Mouse (Mus musculus): ENCODE results near the gene Atf3.
A peak's percentile ranks its signal among the peaks of the same experiment; 100 is the strongest.

The Atf3 gene

DNA sequence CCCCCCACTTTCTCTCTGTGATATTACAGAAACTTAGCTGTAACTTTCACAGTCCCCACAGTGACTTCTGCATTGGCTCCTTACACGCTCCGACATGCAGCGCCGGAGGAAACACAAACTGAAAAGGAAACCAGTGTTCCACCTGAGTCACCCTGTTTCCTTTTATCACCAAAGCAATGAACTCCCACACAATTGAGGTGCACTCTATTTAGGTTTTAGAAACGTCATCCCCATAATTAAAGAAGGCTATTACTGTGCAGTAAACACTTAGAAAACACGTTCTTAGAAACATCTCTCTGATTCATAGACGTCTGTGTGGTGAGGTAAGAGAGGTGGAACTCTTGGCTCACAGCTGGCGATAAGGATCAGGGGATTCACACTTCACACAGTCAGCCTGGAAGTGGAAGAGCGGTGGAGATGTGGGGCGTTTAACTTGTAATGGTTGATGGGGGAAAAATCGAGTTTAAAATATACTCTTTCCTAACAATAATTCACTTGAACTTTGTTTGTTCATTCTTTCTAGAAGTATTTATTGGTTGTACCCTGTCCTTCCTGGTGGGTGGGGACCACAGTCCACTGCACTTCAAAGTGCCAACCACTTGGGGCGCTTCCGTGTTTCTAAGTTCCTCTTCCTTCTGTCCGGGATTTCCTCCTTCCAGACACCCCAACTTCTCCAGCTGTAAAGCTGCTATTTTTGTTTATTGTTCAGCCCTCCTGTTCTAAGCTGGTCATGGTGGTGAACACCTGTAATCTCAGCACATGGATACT lies 24.0 kb downstream of the Atf3 start:
- peak; percentile 46 for DNase-seq (ENCODE audit: low read depth, low spot score)

DNA sequence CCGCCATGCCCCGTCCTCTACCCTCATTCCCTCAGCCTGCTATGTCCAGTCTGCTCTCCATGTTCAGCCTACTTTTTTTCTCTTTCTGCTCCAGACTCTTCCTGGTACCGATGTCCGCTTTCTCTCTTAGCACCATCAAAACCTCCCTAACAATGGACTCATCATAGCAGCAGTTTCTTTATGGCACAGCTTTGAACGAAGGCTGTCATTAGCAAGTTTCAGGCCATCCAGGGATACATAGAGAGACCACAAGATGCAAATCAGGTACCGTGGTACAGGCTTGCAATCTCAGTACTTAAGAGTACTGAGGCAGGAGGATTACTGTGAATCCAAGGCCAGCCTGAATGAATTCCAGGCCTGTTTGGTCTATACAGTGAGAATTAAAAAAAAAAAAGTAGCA lies 25.1 kb downstream of the Atf3 start:
- no peak for DNase-seq (ENCODE audit: low read depth, low spot score)

DNA sequence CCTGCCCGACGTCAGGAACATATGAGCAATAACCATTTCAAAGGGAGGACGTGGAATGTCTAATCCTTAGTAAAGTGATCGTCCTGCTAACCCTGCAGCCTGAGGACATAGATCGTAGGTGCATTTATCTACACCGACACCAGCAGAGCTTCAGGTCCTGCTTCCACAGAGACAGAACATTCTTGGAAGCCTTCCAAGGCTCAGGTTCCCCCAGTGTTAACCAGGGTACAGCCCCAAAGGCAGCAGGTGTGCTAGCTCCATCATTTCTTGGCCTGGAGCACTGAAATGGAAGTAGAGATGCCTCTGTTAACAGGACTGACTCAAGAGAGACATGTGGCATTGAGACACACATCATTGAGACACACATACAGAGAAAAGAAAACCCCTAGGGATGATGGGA lies 25.6 kb downstream of the Atf3 start:
- no peak for DNase-seq (ENCODE audit: low read depth, low spot score)

DNA sequence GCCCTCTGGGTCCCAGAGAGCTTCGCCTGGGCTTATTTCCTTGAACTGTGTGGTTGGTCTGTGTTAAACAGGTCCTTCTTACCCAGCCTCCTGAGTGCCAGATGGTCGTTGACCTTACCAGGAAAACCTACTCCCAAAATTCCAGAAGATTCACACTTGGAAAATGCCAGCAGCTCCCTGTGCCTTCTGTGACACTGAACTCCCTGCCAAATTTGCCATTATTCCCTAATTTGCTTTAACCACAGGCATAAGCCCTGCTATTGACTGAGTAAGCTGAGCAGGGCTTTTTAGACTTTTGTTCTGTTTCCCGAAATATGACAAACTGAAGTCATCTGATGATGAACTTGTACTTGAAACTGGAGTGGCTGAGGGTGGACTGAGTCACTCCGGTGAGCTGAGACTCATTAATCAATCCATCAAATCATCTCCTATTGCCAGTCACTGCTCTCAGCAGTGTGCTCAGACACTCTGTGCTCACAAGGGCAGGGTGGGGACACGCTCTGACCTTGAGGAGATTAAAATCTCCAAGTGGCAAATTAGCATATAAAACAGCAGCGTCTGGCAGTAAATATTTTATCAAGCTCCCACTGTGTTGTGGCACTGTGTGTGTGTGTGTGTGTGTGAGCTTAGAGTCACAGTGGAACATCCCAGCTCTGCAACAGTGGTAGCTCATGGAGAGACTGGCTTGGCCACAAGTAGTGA lies 28.0 kb downstream of the Atf3 start:
- peak; percentile 65 for DNase-seq (ENCODE audit: low read depth, low spot score)

DNA sequence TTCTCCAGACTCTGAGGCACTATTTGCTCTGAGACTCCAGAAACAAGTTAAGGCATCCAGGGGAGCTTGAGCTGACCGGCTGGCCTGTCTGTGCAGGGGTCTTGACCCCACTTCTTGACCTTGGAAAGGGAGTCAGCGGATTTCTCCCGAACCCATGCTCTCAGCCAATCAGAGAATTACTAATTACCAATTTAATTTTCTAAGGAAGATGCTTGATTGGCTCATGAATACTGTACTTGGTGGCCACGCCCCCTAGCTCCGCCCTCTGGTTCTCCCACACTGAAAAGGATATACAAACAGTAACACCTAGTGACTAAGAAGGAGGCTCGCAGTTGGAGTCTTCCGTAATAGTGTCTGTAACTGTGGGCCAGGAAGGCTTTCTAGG lies 31.5 kb downstream of the Atf3 start:
- DNase-seq (ENCODE audit: low read depth, low spot score) = peak; percentile 70

DNA sequence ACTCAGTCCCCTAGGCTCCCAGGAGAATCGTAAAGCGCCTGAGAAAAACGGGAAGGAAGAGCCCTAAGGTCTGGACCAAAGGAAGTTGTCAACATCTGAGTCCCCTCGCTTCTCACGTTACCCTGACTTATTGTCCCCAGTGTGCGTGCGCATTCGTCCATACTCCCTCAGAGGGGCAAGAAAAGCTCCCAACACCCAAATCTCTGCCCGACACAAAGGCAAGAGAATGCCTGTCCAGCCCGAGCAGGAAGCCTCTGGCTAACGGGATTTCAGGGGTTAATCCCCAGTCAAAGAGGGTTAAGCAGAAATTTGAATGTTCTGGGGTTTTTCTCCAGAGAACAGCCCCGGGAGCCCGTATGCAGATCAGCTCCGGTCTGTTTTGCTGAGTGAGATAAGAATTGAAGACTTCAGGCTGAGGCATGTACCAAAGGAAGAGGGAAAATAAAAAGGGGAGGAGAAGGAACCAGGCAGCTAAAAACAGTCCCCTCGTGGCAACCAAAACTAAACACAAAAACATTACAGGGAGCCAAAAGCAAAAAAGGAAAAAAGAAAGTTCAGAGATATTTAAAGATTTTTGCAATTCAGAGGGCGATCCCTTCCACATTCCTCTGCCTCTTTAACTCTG lies 32.0 kb downstream of the Atf3 start:
- DNase-seq (ENCODE audit: low read depth, low spot score) = no peak

DNA sequence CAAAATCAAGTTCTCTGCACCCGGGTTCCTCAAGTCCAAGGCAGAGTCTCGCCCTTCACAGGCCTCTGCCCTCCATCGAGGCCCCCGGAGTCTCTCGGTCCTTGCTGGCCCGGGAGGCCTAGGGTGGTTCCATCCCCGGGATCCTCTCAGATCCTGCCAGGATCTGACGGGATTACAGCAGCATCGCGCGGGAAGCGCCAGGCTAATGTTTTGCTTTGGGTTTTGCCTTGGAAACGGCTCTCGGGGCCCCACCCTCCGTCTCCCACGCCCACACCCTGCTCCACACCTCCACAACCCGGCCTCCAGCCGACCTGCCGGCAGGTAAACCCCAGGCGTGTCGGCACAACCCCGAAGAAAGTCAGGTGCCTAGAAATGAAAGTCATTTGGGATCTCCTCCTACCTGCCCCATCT lies 33.0 kb downstream of the Atf3 start:
- DNase-seq (ENCODE audit: low read depth, low spot score) = peak; percentile 76

DNA sequence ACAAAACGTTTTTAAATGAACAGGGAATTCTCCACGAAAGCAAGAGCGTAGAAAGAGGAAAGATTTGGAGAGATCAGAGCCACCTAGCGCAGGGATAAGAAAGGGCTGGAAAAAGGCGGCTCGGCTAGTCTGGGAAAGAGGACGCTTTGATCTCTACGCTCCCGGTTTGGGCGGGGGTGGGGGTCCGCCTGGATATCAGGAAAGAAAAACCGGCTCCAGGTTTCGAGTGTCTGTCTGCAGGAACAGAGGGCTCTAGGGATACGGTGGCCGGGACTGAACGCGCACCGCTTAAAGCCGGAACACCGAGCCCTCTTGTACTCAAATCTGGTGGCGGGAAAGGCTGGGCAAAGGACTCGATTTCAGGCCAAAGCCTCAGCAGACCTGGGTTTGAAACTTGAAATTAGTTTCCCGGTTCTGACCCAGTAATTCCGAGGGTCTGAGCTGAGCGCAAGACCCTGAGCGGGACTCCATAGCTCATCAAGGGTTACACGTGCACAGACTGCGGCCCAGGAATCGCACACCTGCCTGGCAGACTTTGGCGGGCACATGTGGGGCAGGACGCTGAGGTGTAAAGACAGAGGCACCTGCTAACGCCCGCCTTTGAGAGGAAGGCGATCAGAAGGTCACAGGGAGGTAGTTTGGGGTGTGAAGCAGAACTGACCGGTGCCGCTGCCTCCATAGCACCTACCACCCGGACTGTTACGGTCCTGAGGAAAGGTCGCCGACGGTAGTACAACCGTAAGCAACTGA lies 33.6 kb downstream of the Atf3 start:
- peak; percentile 55 for DNase-seq (ENCODE audit: low read depth, low spot score)

DNA sequence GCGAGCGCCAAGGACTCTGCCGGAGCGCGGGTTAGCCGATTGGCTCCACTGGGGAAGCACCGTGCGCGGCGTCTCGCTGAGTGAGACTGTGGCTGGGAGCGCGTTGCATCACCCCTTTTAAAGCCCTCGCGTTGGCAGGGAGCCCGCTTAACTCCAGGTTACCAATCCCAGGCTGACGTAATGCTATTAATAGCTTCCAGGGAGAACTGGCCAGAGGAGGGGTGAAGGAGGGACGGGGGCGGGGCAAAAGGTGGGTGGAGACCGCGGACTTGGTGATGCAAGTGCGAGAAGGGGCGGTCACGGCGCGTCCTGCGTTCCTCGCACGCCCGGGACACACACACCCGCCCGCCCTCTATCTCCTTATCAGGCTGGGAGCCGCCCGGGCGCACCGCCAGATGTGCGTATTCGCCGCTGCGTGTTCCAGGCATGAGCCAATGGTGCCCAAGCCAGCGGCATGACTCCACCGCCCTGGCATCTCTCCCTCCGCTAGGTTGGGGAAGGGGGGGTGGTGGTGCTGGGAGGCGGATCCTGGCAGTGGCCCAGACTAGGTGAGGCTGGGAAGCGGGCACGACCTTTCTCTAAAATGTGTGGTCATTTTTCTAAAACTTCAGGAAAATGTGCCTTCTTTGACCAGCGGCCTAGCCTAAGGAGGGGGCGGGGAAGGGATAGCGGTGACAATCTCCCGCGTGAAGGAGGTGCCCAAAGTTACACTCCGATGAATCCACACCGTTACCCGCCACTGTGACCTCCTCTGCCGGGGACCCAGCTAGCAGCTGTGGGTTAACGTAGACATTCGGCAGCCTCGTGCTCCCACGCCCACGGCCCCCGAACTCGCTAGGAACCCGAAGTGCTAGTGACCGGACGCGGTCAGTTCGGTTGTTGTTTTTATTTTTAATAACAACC lies 34.4 kb downstream of the Atf3 start:
- peak; percentile 97 for DNase-seq (ENCODE audit: low read depth, low spot score)

DNA sequence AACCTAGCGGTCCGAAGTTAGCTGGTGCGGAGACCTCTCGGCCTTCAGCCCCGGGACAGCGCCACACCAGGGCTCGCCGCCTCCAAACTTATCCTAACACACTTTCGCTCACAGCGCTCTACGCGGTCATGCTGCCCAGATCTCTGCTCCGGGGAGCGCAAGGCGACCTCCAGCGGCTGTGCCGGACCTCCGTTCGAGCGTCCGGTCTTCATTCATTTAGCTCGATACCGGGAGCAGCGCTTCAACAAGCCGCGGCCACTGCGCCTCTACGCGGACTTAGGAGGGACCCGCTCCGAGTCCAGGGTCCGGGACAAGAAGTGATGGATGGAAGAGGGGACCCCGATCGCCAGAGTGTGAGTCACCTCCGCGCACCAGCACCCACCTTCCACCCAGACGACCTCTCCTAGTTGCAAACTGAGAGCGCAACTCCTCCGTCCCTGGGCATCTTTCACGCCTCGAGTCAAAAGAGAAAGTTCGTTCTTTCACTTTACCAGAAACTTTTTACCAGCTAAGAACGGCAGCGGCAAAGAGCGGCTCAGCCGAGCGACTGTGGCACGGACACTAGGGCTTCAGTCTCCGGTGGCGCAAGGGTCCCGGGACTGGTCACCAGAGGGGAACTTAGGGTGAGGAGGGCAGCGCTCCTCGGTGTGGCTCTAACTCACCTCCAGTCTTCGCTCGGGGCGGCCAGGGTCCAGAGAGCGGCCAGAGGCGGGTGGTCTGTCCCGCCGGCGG lies 35.2 kb downstream of the Atf3 start:
- peak; percentile 86 for DNase-seq (ENCODE audit: low read depth, low spot score)

DNA sequence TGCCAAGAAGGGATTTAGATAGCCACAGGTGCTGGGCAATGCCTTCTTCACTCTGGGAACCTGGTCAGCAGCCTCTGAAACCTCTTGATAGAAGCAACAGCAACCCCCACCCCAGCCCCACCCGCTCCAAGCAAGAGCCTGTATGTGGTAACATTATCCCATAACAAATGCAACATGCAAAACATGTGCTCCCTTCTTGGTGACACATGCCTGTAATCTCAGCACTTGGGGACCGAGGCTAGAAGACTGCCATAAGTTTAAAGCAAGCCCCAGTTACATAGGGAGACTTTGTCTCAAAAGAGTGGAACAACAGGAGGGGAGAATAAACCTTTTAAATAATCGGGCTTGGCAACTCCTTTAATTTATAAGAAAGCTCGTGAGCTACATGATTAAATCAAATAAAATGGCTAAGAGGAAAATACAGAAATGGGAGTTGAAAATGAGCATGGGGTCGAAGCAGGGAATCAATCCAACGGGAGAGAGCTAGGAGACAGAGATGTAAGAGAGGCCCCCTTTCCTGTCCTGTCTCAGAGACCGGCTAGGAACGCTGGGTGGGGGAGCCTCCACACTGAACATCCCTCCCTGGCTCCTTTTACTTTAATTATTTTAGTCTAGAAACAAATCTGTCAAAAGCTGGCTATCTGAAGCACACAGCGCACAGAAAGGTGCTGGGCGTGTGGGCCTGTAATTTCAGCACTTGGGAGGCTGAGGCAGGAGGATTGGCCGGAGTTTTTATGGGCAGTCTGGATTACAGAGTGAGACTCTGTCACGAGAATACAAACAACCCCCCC lies 36.2 kb downstream of the Atf3 start:
- no peak for DNase-seq (ENCODE audit: low read depth, low spot score)

DNA sequence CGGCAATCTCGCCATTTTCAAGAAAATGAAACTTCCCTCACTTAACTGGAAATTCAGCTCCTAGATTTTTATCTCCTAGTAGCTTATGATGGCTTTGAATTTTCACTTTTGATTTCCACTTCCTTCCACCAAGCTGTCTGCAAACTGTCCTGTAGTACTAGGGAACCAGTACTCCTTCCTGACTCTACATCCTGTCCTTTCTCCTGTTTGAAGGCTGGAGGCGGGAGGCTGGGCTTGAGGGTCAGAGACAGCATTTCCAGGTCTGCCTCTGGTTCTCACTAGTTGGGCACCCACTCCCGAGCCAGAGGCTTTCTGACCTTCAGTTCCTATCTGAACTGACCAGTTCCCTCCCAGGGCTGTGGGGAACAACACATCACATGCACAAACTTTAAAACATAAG lies 37.4 kb downstream of the Atf3 start:
- DNase-seq (ENCODE audit: low read depth, low spot score) = no peak

DNA sequence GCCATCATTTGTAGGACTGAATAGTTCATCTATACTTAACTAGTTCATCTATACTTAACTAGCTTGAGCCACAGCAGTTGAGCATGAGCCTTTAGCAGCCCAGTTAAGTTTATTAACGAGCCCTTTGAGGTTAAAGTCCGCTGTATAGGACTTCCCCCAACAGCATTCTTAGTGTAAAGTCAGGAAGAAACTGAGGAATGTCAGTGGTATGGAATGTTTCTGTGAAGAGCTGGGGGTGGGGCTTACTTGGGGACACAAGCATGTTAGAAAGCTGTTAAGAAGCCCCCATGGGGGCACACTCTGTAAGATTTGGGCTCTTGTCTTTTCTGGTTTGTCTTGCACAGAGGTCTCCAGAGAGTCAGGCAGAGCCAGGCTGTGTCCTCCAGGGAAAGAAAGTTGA lies 38.0 kb downstream of the Atf3 start:
- peak; percentile 41 for DNase-seq (ENCODE audit: low read depth, low spot score)

DNA sequence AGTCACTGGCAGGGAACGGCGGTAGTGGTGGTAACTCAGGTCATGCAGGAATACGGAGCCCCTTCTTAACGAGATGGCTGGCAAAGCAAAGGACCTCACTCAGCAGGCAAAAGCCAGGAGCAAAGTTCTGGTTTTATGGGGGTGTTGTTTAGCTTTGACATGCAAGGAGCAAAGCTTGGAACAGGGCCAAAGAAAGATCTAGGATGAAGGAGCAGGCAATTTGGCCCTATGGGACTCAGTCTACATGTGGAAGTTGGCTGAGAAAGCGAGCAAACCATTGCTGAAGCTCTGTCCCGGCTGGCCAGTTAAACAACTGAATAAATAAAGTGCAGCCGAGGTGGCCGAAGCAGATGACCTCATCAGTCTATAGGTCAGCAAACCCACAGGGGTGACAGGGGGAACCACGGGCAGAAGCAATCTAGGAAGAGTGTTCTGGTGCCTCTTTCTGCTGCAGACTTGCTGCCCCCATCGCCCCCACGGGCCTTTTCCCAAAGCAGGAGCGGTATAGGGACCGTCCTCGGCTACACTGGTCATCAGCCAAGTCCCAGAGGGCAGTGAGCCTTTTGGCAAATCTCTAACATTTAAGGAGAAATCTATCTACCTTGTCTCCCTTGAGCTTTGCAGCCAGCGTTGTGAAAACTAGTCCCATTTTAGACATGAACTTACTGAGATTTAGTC lies 39.2 kb downstream of the Atf3 start:
- no peak for DNase-seq (ENCODE audit: low read depth, low spot score)

DNA sequence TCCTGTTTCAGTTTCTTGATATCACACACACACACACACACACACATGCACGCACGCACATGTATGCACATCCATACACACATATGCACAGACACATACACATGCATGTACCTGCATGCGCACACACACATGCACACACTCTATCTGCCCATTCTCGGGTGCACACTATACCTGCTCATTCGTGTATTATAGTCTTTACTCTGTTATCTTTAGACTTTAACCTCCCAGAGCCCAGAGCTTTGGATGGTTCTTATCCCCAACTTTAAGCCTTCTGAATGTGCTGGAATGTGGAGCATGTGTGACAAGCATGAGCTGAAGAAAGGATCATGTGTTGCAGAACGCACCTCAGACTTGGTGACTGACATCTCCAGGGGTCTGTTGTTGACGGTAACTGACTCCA lies 41.0 kb downstream of the Atf3 start:
- no peak for DNase-seq (ENCODE audit: low read depth, low spot score)

DNA sequence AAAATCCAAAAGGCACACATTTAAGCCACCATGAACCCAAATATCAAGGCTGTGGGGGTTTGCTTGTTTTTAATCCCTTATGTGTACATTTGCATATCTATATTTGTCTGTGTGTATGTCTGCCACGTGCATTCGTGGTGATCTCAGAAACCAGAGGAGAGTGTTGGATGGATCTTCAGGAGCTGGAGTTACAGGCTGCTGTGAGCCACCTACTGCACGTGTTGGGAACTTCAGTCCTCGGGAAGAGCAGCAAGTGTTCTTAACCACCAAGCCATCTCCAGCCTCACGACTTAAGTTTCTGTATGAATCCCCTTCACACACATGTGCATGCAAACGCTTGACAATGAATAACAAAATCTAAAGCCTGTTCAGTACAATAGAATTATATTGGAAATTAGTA lies 45.4 kb downstream of the Atf3 start:
- DNase-seq (ENCODE audit: low read depth, low spot score) = peak; percentile 59

DNA sequence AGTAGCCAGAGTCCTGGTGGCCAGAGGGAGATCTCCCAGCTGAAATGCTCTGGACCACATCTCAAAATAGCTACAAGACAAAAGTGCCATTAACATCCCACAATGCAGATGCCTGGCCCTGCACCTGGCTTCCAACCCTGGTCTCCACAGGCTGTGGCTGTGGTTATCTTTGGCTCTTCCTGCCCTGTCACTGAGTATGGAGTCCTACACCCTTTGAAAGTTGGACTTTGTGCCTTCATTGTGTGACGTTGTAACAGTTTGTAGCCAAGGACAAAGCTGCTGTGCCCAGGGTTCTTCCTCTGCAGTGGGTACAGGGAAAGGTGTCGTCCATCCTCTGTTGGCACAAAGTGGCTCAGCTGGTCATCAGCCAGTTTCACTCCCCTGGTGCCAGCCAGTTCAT lies 47.4 kb downstream of the Atf3 start:
- no peak for DNase-seq (ENCODE audit: low read depth, low spot score)

DNA sequence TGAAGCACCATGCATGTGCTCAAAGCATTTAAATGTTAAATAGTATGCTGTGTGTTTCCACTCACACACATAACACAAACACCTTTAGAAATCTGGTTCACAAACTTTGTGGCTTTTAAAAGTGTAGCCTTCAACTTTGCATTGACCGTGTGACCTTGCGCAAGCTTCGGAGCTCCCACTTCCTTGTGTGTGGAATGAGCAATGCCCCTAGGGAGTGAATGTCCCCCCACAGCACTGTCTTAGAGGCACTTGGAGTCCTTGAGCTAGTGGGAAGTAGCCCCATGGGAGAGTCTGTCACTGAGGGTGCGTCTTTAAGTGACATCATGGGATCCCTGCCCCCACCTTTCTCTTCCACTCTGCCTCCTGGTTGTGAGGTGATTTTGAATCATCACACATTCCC lies 51.6 kb downstream of the Atf3 start:
- peak; percentile 12 for DNase-seq (ENCODE audit: low read depth, low spot score)

DNA sequence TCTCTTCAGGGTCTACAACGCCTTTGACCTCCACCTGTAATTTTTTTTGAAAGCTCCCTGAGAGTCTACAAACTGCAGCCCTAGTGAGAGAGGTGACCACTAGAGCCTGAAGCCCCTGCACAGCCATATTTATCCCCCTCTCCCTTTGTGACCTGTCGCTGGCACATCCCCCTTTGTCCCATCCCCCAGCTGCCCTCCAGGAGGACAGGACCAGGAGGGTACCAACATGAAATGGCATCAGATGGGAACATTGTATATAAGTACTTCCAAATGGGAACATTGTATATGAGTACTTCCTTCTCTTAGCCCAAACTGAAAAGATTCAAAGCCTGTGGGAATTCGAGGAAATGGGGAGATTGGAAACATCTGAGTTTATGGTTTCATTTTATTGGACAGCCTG lies 53.1 kb downstream of the Atf3 start, which contains the start of gene Fam71a:
TSS of gene Fam71a (minus strand) at position 101 of the 400 bp plus-strand sequence.
- DNase-seq (ENCODE audit: low read depth, low spot score) = no peak

All from ZHBTc4 (cell line).